Mouse (Mus musculus) heart, adult 10 weeks (tissue): ENCODE results near the gene Gng10. TPM values are rescaled to one million over a fixed set of nuclear protein-coding genes. Genes with fewer than 3 reads are reported as not detected.

ENCODE experiments used
- polyA plus RNA-seq: library from polyadenylated mRNA; stranded (reverse); fragments of 350-450 nt; fragmentation: Illumina TruSeq; extraction: RNeasy Lipid Tissue Mini Kit (QIAGEN cat#74804); gene quantifications from one replicate; pipeline ENCODE4 v1.2.3, GENCODE M21; 2014; ENCODE audit warnings: low read depth, low replicate concordance

The Gng10 gene
- 19.1 TPM for polyA plus RNA-seq

DNA sequence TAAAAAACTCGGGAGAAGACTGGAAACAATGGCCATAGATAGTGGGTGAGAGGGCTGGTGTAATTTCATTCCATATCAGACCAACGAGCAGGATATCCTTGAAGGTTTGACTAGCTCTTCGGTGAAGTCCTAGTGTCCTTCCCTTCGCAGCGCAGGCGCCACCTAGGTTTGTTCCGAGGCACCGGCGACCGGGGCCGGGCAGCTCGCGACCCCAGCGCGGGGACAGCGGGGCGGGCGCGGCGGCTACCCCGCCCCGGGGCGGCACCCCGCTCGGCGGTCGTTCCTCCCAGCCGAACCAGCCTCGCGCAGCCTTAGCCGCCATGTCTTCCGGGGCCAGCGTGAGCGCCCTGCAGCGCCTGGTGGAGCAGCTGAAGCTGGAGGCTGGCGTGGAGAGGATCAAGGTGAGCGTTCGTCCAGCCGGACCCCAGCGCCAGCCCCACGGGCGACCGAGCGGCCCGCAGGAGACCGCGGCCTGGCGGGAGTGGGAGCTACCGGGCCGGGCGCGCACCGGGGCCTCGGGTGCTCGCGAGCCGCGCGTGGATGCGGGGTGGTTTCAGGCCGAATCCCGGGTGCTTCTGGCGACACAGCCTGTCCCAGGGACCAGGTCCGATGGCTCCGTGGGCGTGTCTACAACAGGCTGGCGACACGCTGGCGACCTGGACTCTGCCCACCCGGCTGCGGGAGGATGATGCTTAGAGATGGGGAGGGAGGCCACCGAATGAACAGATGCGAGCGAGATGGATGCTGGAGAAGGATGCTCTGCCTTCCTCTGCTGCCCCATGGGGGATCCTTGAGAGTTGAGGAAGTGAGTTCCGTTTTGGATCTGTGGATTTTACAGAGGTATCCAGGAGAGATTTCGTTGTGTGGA is at the start of gene Gng10:
Gng10 (plus strand) TSS at position 171 of the 868 bp plus-strand sequence.

GRCm38 (mm10) chr4:58986540-58987190 is 48.2 kb upstream of the Gng10 start, which contains the start of gene Ptgr1:
TSS of gene Ptgr1 (minus strand) at chr4:58987119.

GRCm38 (mm10) chr4:58994762-58995161 is 40.1 kb upstream of the Gng10 start, which contains the start of gene Dnajc25:
TSS of gene Dnajc25 (plus strand) at chr4:58995062.

GRCm38 (mm10) chr4:59002948-59003805 is 31.7 kb upstream of the Gng10 start, which contains the start of gene Gm20503:
TSS of gene Gm20503 (plus strand) at chr4:59003210.

Other genes starting within 250 kb of the Gng10 start
- not detected for gene Olfr267, start 247.4 kb upstream of the Gng10 start, polyA plus RNA-seq
- 83.4 TPM for gene Ecpas, start 122.3 kb upstream of the Gng10 start, polyA plus RNA-seq
- 0.21 TPM for gene Zkscan16, start 91.5 kb upstream of the Gng10 start, polyA plus RNA-seq
- 2.8 TPM for gene Ptgr1, start 48.0 kb upstream of the Gng10 start, polyA plus RNA-seq
- gene Dnajc25, start 40.0 kb upstream of the Gng10 start, polyA plus RNA-seq, result 15.1 TPM
- not detected for gene Gm20503, start 31.9 kb upstream of the Gng10 start, polyA plus RNA-seq
- gene AI481877, start 103.9 kb downstream of the Gng10 start, polyA plus RNA-seq, result not detected
- 10.5 TPM for gene Ugcg, start 154.2 kb downstream of the Gng10 start, polyA plus RNA-seq